Mouse (Mus musculus) testis, postnatal 10 days (tissue): ENCODE results near the gene Tspan2.

Experiments used
- DNase-seq: peaks from one replicate; pipeline ENCODE4 v3.0.0; 2021; ENCODE audit warnings: low spot score

Gene Tspan2

DNA sequence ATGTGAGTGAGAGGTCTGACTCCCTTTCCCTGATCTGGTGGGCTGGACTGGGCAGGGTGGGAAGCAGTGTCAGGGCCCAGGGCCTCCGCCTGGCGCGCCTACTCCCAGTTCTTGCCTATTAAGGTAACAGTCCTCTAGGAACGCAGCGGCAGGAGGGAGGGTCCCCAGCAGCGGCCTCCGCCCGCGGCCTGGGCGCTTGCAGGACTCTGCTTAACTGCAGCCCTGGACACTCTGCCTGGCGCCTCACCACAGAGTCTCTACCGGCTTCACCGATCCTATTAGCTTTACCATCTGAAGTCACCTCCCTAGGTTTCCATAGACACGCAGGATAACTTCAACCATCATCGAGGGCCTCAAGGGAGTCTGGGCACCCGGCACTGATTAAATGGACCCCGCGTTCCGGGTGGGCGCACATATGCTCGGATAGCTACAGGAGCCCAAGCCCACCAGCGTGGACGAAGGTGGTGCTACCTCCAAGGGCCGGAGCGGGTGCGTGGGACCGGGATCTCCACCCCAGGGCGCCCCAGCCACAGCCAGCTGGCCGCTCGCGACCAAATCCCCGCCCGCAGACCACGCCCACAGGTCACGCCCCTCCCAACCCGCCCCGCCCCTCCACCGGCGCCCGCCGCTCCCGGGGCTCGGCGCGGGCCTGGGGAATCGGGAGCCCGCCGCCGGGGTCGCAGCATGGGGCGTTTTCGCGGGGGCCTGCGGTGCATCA lies at the start of gene Tspan2:
TSS of gene Tspan2 (plus strand) at position 217 of the 718 bp plus-strand sequence.
- DNase-seq, result peak; percentile 84

DNA sequence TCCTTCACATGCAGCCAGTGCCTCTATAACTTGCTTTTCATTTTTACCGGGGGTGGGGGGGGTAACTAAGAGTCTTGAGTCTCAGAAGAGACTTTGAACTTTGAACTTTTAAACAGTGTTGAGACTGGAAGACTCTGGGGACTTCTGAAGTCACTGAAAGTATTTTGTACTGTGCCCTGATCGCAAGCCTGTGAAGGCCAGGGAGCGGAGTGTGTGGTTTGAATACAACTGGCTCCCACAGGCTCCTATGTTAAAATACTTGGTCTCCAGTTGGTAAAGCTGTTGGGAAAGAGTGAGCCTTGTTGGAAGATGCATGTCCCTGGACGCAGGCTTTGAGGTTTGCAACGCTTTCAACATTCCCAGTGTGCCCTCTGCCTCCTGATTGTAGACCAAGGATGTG lies 47.5 kb upstream of the Tspan2 start:
- DNase-seq, result no peak

DNA sequence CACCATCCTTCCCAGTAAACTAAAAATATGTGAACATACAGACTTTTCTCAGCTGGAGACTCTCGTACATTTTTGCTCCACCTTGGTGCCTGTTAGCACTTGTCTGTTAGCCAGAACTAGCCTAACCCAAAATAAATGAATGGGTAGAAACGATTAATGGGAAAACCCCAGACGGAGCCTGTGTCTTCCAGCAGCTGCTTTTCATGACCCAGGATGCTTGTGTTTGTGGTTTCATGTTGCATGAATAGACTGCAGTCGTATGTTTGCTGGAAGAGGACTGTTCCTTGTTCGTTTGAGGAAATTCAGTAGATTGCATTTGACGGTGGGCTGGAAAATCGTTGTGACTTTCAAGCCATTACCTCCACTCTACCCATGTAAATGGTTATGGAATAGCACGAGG lies 46.5 kb upstream of the Tspan2 start:
- DNase-seq, result no peak

DNA sequence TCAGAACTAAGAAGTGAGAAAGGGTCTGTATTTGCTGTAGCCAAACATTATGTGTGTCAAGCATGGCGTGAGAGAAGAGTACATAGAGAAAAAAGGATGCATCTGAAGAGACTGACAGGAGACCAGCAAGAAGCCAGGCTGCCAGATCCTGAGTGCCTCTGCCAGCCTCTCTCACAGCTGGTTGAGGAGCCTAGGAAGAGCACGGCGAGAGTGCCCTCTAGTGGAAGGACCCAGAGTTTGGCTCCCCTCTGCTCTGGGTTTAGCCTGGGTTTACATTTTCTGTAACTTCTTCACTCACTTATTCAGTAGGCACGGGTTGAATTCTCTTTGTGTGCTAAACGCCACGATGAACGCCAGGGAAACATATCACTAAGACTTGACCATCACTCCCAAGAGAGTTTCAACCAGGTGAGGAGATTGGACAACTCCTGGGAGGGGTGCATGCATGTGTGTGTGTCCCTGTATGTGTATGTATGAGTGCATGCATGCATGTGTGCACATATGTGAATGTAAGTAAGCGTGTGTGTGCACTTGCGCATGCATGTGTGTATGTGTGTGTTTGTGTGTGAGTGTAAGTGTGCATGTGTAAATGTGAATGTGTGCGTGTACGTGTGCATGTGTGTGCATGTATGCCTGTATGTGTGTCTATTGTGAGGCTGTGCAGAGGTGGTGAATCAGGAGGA lies 42.4 kb upstream of the Tspan2 start:
- DNase-seq, result peak; percentile 81

DNA sequence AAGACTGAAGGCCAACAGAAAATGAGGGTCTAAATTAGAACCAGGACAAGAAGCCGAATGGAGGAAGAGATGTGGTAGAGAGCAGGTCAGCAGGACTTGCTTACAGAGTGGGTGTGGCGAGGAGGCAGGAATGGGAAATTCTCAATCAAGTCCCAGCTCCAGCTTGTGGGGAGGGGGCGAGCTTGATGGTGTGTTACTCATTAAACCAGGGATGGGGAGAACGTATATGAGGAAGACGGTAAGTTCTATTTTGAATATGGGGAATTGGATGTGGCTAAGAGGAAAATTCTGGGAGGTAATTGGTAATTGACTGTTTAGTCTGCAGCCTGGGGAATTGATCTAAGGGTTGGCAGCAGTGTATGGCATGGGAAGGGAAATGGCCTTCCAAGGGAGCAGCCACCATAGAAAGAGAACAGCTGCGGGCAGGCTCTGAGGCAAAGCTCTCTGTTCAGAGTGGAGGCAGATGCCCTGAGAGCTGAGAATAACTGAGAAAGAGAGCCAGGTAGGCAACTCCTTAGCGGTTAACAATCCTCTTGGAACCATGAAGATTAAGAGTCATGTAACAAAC lies 41.5 kb upstream of the Tspan2 start:
- DNase-seq, result no peak

DNA sequence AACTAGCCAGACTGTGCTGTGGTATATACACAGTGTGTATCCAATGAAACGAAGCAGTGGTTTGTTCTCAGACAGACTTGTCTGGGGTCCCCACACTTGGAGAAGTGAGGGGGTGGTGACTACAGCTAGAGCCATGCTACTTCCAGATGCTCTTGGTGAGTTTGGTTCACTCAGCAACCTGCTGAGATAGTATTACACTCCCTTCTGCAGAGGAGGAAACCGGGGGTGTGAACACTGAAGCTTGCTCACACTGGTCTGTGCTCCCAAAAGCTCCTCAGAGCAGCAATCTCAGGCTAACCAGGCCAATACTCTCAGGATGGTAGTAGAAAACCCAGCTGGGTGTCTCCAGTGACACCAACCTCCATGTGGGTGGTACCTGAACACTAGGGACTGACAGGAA lies 36.2 kb upstream of the Tspan2 start:
- DNase-seq, result no peak

DNA sequence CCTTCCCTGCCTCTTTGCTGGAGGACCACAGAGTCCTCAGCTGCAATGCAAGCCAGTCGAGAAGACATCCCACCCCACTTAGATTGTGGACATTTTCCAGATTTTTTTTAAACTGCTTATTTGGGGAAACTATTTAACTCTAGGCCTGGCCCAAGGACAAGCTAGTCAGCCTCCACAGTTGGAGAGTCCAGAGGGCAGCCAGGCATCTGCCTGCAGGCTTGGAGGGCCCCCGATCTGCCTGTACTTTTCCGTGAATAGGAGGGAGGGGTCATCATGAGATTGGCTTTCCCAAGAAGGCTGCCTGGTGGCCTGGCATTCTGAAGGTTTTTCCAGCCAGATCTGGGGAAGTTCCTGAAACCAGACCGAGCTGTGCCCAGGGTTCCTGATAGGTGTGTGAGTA lies 33.0 kb upstream of the Tspan2 start:
- no peak for DNase-seq

DNA sequence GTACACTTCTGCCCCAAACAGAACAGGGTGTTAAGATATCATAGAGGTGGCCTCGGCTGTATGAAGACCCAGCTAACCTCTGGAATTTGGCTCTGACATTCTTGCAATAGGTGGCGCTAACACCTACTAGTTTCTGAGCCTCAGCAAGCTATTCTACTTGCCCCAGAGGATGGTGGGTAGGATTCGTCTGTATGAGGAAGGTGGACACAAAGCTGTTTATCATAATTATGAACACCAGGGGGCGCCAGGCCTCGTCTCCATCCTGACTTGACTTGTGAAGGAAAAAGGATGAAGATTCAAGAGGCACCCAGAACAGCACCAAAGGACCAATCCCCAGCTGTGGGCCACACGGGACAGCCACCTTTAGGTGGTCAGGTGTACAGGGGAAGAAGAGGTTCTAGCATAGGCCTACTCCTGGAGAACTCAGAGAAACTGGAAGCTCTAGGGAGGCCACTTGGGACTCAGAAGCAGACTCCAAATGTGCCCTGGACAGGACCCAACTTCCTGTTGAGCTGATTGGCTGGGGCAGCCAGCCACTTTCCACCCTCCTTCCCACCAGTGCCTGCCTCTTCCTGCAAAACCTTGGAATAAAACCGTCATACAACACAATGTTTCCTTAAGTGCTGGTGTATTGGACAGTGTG lies 32.3 kb upstream of the Tspan2 start:
- peak; percentile 69 for DNase-seq

DNA sequence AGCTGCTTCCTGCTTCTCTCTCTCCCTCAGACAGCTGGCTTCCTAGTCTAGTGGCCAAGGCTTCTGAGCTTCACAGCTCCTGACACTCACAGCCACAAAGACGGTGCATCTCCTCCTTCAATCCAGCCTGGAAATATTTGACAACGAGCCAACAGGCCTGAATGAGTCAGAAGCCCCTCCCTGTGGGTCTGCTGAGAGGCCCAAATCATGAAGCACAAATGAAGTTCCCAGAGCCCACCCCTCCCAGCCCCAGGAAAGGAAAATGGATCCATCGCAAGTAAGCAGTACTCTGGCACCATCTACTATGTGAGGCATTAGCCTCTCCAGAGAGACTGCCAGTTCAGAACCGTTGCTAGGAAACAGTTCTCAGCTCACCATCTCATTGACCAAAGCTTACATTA lies 30.3 kb upstream of the Tspan2 start:
- DNase-seq, result no peak

DNA sequence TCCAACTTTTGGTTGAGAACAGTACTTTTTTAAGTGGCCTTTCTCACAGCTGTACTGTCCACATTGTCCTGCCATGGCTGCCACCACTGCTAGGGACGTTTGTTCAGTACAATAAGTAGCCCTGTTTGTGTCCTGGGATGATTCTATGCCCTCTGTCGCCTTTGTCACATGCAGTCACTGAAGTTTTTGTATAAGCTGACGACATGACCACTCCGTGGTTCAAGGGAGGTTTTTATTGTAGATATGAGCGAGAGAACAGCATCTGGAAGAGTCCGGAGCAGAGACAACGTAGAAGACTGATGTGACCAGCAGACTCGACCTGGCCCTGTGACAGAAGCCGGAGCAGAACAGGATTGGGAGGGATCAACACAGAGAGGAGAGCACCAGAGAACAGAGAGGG lies 25.7 kb upstream of the Tspan2 start:
- DNase-seq, result no peak

DNA sequence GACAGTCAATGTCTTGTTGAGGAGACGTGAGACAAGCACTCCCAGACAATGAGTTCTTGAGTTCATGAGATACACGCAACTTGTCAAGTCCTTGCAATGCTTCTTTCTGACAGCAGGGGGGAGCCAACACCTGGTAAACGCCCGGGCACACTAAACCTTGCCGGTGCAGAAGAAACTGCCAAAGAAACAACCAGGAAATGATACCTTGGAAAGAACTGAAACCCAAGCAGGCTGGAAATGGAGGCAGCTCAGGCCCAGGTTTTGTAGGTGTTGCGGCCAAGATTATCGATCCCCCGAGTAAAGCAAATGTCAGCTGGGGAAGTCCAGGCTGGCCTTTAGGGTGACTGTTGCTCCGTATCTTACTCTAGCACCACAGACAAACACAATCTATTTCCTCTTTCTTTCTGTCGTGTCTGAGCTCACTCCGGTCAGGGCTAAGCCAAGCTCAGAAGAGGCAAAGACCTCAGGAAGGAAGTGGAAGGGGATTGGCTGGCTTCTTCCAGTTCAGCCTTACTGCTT lies 19.2 kb upstream of the Tspan2 start:
- DNase-seq, result peak; percentile 85

DNA sequence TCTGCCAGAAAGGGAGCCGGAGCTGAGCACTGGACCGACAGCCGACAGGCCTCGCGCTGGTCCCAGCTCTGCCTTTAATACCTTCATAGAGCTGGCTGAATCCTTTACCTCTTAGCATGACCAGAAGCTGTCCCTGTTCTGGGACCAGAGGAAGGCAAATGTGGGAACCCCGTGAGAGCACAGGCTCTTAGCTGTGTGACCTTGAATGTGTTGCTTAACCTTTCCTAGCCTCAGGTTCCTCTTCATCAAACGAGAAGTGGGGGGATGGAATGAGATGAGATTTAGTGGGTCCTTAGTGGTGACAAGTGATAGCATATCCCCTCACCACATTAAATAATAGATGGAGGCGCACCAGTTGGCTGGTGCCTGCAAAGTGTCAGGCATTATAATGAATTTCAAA lies 18.5 kb upstream of the Tspan2 start:
- no peak for DNase-seq

DNA sequence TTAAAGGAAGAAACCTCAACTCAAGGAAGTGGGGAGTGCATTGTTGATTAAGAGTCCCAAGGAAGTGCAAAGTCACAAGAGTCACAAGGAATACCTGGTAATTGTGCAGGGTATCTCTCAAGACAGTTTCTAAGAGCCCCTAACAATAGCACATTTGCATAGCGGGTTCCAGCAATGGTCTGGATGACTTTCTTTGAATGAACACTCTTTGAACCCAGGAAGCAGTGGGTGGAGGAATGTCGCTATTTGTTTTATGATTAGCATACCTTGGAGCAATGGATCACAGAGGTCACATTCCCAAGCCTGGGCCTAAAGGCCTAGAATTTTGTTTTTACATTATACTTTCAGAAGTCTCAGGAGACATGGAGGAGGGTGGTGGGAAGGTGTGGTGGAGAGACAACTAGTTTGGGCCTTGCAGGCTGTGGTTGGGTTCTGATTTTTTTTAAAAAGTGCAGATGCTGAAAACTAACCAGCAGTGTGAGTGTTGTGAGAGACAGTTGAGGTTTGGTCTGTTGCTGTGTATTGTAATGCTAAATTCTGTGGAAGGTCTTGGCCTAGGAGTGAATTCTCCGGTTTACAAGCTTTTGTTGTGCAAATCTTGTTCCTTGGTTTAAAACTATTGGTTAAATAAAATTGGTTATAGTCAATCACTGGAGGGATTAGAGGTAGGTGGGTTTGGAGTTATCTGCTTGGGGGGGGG lies 16.6 kb upstream of the Tspan2 start:
- DNase-seq, result no peak

DNA sequence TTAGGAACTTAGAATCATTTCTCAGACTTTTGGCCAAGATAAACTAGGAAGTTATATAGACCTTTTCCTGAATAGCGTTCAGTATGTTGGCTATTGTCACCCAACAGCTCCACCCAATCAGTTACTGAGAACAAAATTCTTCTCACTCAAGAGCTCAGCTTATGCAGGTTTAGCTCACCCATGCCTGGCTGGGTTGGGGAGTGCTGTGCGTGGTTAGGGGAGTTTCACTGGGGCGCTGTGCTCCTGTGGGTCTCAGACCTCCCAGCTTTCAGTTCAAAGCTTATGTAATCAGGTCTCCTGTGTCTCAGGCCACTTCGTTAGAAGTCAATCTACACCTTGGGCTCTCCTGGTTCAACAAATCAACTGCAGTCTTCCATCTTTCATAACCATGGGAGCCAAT lies 11.2 kb upstream of the Tspan2 start:
- no peak for DNase-seq

DNA sequence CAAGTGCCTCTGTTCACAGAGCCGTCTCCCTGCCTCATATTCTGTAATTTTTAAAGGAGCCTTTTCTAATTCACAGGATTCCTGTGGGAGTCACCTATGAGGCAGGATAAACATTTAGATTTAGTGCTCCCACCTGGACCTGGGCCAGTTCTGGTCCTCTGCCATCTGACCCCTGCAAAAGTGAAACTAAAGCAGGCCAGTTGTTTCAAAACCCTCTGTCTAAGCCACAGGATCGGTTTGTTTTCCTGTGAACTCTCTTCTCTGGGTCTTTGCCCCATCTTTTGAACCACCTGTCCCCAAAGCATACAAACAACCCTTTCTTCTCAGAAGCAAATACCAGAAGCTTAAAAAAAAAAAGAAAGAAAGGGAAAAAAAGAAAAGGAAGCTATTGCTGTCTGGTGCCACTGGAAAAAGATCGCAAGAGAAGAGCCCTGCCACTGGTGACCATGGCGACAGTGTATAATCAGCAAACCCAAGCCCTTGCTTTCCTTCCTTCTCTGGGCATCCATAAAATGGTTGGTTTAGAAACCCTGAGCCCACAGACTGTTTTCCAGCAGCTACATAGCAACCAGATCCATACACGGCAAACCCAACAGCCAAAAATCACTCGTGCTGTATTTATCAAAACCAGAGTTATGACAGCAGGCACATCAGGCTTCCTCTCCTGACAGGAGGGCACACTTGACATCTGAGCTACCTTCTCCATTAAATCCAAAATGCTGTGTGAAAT lies 10.3 kb upstream of the Tspan2 start:
- peak; percentile 72 for DNase-seq

DNA sequence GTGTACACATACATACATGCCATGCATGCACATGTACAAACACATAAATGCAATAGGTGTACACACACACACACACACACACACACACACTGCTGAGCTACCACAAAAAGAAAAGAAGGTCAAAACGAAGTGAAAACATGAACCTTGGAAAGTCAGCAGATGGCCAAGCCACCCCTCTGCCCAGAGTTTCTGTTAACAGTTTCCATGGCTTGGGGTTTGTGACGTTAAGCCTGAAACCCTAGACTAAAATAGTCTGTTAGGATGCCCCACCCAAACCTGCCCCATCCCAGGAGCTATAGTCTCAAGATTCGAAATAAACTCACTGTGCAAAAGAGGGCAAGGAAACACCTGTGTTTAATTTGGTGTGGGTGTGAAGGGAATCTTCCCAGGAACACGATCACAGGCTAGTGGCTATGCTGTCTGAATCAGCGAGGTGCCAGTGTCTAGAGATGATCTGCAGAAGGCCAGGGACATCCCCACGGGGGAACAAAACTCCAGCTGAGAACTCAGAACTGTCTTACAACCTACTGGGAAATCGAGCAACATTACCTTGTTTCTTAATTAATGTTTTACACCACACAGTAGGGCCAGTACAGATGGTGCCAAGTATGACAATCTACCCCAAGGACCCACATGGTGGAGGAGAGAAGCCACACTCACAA lies 9.4 kb upstream of the Tspan2 start:
- no peak for DNase-seq

DNA sequence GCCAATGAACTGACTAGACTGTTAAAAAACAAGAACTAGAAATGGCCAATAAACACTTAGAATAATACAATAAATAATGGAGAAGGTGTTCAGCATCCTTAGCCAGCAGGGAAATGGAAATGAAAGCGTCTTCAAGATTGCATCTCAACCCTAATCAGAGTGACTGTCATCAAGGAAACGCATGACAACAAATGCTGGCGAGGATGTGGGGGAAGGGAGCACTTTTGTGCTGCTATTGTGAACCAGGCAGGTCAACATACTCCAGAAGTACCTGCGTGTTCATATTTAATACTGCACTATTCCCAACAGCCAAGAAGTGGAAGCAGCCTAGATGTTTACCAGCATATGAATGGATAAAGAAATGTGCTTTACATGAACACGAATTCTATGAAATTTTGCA lies 4.9 kb upstream of the Tspan2 start:
- no peak for DNase-seq

DNA sequence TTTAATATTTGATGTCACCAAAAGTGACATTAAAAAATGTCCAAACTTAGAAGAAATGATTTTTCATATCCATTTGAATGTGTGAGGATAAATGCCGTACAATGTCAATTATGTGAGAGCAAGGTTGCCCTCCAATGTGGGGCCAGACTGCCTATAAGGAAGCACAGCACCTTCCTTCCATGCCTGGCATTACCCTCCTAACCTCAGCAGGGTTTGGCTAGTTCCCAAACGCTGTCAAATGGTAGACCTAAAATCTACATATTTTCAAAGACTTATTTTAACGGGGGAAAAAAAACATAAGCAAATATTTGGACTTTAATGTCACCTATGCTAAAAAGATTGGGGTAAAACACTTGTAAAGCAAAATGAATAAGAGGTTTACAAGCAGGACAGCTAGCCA lies 3.2 kb upstream of the Tspan2 start:
- DNase-seq, result no peak

DNA sequence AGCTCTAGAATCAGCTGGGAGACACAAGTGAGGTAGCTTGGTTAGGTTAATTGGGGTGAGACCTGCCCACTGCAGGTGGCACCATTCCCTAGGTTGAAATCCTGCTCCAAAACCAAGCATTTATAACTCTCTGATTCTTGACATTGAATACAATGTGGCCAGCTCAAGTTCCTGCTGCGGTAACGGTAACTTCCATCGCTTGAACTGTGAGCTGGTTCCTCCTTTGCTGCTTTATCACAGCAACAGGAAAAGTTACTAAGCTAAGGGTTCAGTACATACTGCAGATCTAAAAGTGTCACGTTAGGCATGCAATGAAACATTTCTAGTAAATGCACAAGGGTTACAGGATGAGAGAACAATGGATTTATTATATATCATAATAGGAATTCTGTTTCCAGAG lies 1.7 kb upstream of the Tspan2 start:
- no peak for DNase-seq

DNA sequence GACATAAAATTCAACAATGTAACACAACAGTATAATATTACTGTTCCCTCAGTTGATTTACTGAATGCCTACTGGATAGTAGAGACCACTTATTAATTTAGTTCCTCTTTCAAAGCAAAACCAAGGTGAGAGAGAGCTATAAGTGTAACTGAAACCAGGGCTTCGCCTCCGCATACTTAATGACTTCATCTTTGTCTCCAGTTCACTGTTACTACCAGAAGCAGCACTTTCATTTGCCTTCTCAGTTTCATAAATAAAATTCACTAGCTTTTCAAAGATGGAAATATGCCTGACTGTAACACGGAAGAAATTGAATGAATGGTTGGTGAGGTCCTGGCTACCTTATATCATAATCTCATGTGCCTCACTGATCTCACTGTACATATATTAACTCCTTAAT lies 1.3 kb upstream of the Tspan2 start:
- DNase-seq, result no peak

DNA sequence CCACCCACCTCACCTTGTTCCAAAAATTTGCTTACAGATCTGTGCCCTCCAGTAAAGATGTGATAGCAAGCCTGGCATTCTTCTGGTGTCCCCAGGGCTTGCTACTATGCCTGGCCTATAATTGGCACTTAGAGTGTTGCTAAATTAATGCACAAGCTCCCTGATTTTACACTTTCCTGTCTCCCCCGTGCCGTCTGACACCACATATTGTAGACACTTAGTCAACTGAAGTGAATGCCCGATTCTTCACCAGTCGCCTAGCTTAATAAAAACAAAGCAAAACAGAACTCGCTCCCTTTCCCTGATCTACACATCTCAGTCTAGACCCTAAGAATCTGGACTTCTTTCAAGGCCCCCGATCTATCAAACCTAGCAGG lies 405 bp upstream of the Tspan2 start:
- no peak for DNase-seq
